Mouse (Mus musculus): ENCODE data around the gene Ythdf1. TPM values are rescaled to one million over a fixed set of nuclear protein-coding genes. Genes with fewer than 3 reads are reported as not detected.

Gene Ythdf1
- polyA plus RNA-seq, 1 experiment from 2014 or later, result 72.6 TPM

DNA sequence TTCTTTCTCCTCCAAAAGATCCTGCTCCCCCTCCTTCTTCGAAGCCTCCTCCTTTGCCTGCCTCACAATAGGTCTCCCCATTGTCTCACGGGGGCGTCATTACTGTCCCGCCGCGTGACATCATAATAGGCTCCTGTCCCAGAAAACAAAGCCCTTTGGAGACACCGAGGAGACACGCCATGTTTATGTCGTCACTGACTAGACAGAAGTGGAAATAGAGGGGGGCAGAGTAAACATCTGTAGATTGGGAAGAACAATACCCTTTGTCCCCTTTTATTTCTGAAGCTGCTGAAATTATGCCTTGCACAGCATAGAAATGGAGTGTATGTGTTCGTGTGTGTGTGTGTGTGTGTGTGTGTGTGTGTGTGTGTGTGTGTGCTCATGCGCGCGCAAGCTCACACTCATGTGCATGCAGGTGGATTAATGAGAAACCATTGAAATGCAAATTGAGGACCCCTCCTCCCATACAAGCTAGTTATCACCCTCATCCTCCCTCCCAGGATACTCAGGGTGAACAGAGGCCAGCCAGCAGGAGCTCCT is 65.7 kb downstream of the Ythdf1 start:
- Histone ChIP-seq H3K27me3 (peaks cover 27% of the 10 kb centered on the region), H3K9ac (no peak overlapping the region), H3K9me3 (no peaks in the 10 kb centered on the region), H3K4me2 (replicated peaks) (0 out of 2 replicates have a peak overlapping the region, but pooled peaks have one; percentile 9), H3K4me1 (no peaks in the 10 kb centered on the region), H3K36me3 (no peaks in the 10 kb centered on the region), H3K4me3 (0 out of 2 replicates have a peak overlapping the region, but pooled peaks have one; percentile 1), H3K27ac (no peak overlapping the region)
- no peak for ATAC-seq (ENCODE audit: insufficient number of reproducible peaks, insufficient read depth, low FRiP score, low TSS enrichment)
- WGBS, result 5% methylated on average over 13 of the region's 13 CpGs

Small RNAs within 50 kb of the gene (microRNA-seq; reads per million reads assigned to microRNA genes)
- gene Mir124a-3, result not detected

Other genes with a start within 250 kb of the Ythdf1 start
- gene Dido1, start 210.9 kb downstream of the Ythdf1 start, polyA plus RNA-seq (2016; fragmentation: Nextera tagmentation; extraction: Ambion mirVana), result 35.3 and 36.8 TPM in 2 replicates
- 62.6 and 63.6 TPM in 2 replicates for gene Gid8, start 210.8 kb downstream of the Ythdf1 start, polyA plus RNA-seq (2016; fragmentation: Nextera tagmentation; extraction: Ambion mirVana)
- 0.36 and 0.56 TPM in 2 replicates for gene Slc17a9, start 195.7 kb downstream of the Ythdf1 start, polyA plus RNA-seq (2016; fragmentation: Nextera tagmentation; extraction: Ambion mirVana)
- 0.97 and 1.3 TPM in 2 replicates for gene Bhlhe23, start 144.0 kb downstream of the Ythdf1 start, polyA plus RNA-seq (2016; fragmentation: Nextera tagmentation; extraction: Ambion mirVana)
- gene Birc7, start 8.1 kb upstream of the Ythdf1 start, polyA plus RNA-seq (2016; fragmentation: Nextera tagmentation; extraction: Ambion mirVana), result 0.14 TPM in 1 of 2 replicates, not detected in the other
- gene Nkain4, start 33.8 kb upstream of the Ythdf1 start, polyA plus RNA-seq (2016; fragmentation: Nextera tagmentation; extraction: Ambion mirVana), result 21.7 and 25.5 TPM in 2 replicates
- gene Arfgap1, start 46.3 kb upstream of the Ythdf1 start, polyA plus RNA-seq (2016; fragmentation: Nextera tagmentation; extraction: Ambion mirVana), result 113 and 116 TPM in 2 replicates
- 1.3 and 1.7 TPM in 2 replicates for gene Col20a1, start 65.6 kb upstream of the Ythdf1 start, polyA plus RNA-seq (2016; fragmentation: Nextera tagmentation; extraction: Ambion mirVana)
- gene Chrna4, start 122.6 kb upstream of the Ythdf1 start, polyA plus RNA-seq (2016; fragmentation: Nextera tagmentation; extraction: Ambion mirVana), result 5.5 and 7.1 TPM in 2 replicates
- gene Kcnq2, start 214.4 kb upstream of the Ythdf1 start, polyA plus RNA-seq (2016; fragmentation: Nextera tagmentation; extraction: Ambion mirVana), result 2.8 and 4.9 TPM in 2 replicates
- 0.22 and 0.42 TPM in 2 replicates for gene Eef1a2, start 236.1 kb upstream of the Ythdf1 start, polyA plus RNA-seq (2016; fragmentation: Nextera tagmentation; extraction: Ambion mirVana)